In the genomic region with DNA sequence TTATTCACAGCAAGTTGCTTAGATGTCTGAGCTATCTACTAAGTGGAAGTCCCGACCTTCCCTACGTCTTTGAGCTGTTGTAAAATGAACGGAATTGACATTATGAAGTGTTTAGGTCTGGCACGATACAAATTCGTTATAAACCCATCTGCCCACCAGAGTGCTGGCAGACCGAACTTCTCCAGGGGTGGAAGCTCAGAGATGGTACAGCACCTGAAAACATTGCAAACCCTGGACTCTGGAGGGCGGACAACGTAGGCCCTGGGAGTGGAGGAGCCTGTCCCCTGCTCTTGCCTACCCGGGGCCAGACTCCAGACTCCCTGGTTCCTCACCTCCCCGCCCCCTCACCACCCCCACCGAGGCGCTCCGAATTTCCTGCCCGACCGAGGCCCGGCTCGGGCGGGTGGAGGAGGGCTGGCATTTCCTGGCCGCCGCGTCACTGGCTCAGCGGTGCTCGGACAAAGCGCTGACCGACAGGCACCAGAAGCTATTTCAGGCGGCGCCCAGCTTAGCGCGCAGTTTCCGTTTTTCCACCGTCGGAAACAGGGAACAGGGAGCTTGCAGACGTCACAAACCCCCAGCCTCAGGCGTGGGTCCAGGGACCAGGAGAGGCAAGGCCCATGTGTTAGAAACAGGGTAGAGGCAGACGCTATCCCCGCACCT, we compare ENCODE assay signal across 8 mouse cellular contexts. TPM values are rescaled to one million over a fixed set of nuclear protein-coding genes. Genes with fewer than 3 reads are reported as not detected.
A peak's percentile ranks its signal among the peaks of the same experiment; 100 is the strongest.
DNase-seq lines count a peak whose midpoint lies in the region; ATAC-seq and TF ChIP-seq lines count a peak whose summit lies in the region.

No protein-coding gene starts in this region.

- H3K36me3 ChIP-seq in kidney, adult 2 months (ENCODE audit: control insufficient read depth, insufficient read depth, low read length) = no peaks in the 10 kb centered on the region
- no peaks in the 10 kb centered on the region for H3K36me3 ChIP-seq in neural tube, embryonic 14.5 days (ENCODE audit: control insufficient read depth, insufficient read depth, low read length)

- H3K4me3 ChIP-seq in kidney, adult 2 months (ENCODE audit: insufficient read depth, low read depth, low read length) = peak overlapping the region; percentile 6; the same call in 1 of the 2 replicates
- H3K4me3 ChIP-seq in lung, adult 2 months (replicated peaks; ENCODE audit: extremely low read depth, low read depth, low read length) = peak overlapping the region; percentile 35
- H3K4me3 ChIP-seq in neural tube, embryonic 14.5 days (ENCODE audit: low read depth, low read length) = no peak overlapping the region

- H3K4me2 ChIP-seq in neural tube, embryonic 14.5 days (ENCODE audit: low read depth, low read length) = no peak overlapping the region

- H3K9ac ChIP-seq in neural tube, embryonic 14.5 days (replicated peaks; ENCODE audit: low read depth, low read length) = no peak overlapping the region

- peak; percentile 14 for DNase-seq in ovary, adult 18-20 months (ENCODE audit: low spot score)
- no peak for DNase-seq in ovary, postnatal 10 days (ENCODE audit: low spot score)
- peak; percentile 70 for DNase-seq in embryo, embryonic 9.5 days (ENCODE audit: extremely low spot score)
- peak; percentile 82 for DNase-seq in heart, adult 8-10 months (ENCODE audit: low spot score)
- peak; percentile 87 for DNase-seq in kidney, adult 2 months
- peak; percentile 64 for DNase-seq in lung, adult 2 months
- no peak for DNase-seq in T-cell, adult 2 months (ENCODE audit: low spot score)

- WGBS in kidney, adult 2 months = 4% methylated on average over 36 of the region's 36 CpGs
- 2% methylated on average over 36 of the region's 36 CpGs for WGBS in lung, adult 2 months
- under 1% methylated on average over 36 of the region's 36 CpGs for WGBS in neural tube, embryonic 14.5 days

- no peak for TF ChIP-seq CTCF in kidney, adult 2 months (conservative IDR thresholded peaks at IDR 0.05; ENCODE audit: insufficient read depth, insufficient read length, low read depth, low read length)
- no peak for TF ChIP-seq CTCF in lung, adult 2 months (IDR thresholded peaks at IDR 0.05; ENCODE audit: insufficient read depth, low read length)

- ATAC-seq in neural tube, embryonic 14.5 days (ENCODE audit: low read depth) = peak; percentile 10; the same call in 1 of the 2 replicates

- H3K9me3 ChIP-seq in neural tube, embryonic 14.5 days (ENCODE audit: control insufficient read depth, low read length) = no peaks in the 10 kb centered on the region

- peaks cover 4% of the 10 kb centered on the region; the same call in 1 of the 2 replicates for H3K4me1 ChIP-seq in kidney, adult 2 months (ENCODE audit: control insufficient read depth, insufficient read depth, low read length)
- H3K4me1 ChIP-seq in lung, adult 2 months (ENCODE audit: control insufficient read depth, insufficient read depth, low read length) = peaks cover 3% of the 10 kb centered on the region
- peaks cover 5% of the 10 kb centered on the region; the same call in 1 of the 2 replicates for H3K4me1 ChIP-seq in neural tube, embryonic 14.5 days (ENCODE audit: control insufficient read depth, insufficient read depth, low read length)

- peak overlapping the region; percentile 95 for H3K27ac ChIP-seq in kidney, adult 2 months (ENCODE audit: insufficient read depth, low read depth, low read length)
- H3K27ac ChIP-seq in neural tube, embryonic 14.5 days (ENCODE audit: low read depth, low read length) = no peak overlapping the region

- TF ChIP-seq POLR2A in kidney, adult 2 months (IDR thresholded peaks at IDR 0.05; ENCODE audit: low read depth, low read length) = no peak
- peak; percentile 74; the same call in 1 of the 2 replicates for TF ChIP-seq POLR2A in lung, adult 2 months (IDR thresholded peaks at IDR 0.05; ENCODE audit: borderline replicate concordance, extremely low read depth, low read depth, low read length)

- peaks cover 7% of the 10 kb centered on the region for H3K27me3 ChIP-seq in kidney, adult 2 months (replicated peaks; ENCODE audit: control insufficient read depth, insufficient read depth, low read length)
- peaks cover 56% of the 10 kb centered on the region for H3K27me3 ChIP-seq in neural tube, embryonic 14.5 days (ENCODE audit: control insufficient read depth, insufficient read depth, low read length)

RNA-seq across cellular contexts. Expression of gene Tal1, which starts 3.8 kb away (rescaled TPM):
- 1 to 10 TPM; 2.5 to 3.6 (median 2.9) TPM for total RNA-seq in heart, adult 8-10 months (2022)
- polyA plus RNA-seq in kidney, adult 2 months (2012; rRNA removed) = 1.7 and 1.8 TPM in 2 replicates
- polyA plus RNA-seq in lung, adult 2 months (2012; rRNA removed) = 11.1 and 20.9 TPM in 2 replicates
- 2.3 TPM in 2 replicates for polyA plus RNA-seq in neural tube, embryonic 14.5 days (2014; fragmentation: Nextera tagmentation; extraction: Ambion mirVana)

RNA-seq across cellular contexts. Expression of gene Pdzk1ip1, which starts 36.0 kb away (rescaled TPM):
- under 1 TPM in 2 of 4 experiments, not detected in 2; 0.71 to 0.86 TPM for total RNA-seq in heart, adult 8-10 months (2022)
- polyA plus RNA-seq in kidney, adult 2 months (2012; rRNA removed) = 3,641 and 4,008 TPM in 2 replicates
- 126 and 171 TPM in 2 replicates for polyA plus RNA-seq in lung, adult 2 months (2012; rRNA removed)
- polyA plus RNA-seq in neural tube, embryonic 14.5 days (2014; fragmentation: Nextera tagmentation; extraction: Ambion mirVana) = 2.4 and 2.7 TPM in 2 replicates

RNA-seq across cellular contexts. Expression of gene Stil, which starts 52.5 kb away (rescaled TPM):
- total RNA-seq in heart, adult 8-10 months (2022) = under 1 TPM in 1 of 4 experiments, not detected in 3; 0.26 TPM
- 0.11 and 0.13 TPM in 2 replicates for polyA plus RNA-seq in kidney, adult 2 months (2012; rRNA removed)
- 0.26 and 0.28 TPM in 2 replicates for polyA plus RNA-seq in lung, adult 2 months (2012; rRNA removed)
- polyA plus RNA-seq in neural tube, embryonic 14.5 days (2014; fragmentation: Nextera tagmentation; extraction: Ambion mirVana) = 1.3 and 2.6 TPM in 2 replicates

Comparison
In these comparisons a context has a peak if more than half of its experiments do, and no peak if none do; other contexts are left out.
1. DNase-seq: peak in ovary, adult 18-20 months (single experiment), embryo, embryonic 9.5 days (single experiment), heart, adult 8-10 months (single experiment), kidney, adult 2 months (single experiment) and lung, adult 2 months (single experiment); none in ovary, postnatal 10 days (single experiment) and T-cell, adult 2 months (single experiment).
2. RNA of gene Pdzk1ip1, which starts 36.0 kb away (polyA plus RNA-seq): 3,641 to 4,008 TPM in kidney, adult 2 months and 126 to 171 TPM in lung, adult 2 months; 2.4 to 2.7 TPM in neural tube, embryonic 14.5 days; every median in the first group is over 10 times any median in the second.